Mouse (Mus musculus) kidney, adult 8-10 months (tissue): Measurements from ENCODE around the gene Cep152.

Experiments
- DNase-seq, 2 experiments: peaks; one replicate each; pipeline ENCODE4 v3.0.0; 2022

Gene Cep152

DNA sequence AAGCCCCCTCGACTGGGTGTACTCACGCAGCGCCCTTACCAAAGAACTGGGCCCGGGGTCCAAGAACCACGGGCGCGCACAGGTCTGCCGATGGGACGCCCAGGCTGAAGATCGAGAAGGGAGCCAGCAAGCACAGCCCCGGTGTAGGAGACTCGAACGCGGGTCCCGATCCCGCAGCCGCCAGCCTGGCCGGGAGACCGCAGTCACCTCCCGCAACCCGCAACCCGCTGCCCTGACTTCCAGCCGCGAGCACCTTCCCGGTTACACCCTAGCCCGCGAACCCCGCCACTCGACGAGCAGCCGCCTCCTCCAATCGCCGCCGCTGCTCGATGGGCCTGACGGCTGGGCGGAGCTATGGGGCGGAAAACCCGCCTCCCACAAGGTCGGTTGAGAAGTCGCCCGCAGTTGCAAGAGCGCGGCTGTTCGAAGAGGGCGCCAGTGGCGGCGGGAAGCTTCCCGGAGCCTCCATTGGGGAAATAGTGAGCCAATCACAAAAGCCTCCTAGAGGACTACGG, at the start of gene Cep152:
Gene Cep152 (minus strand): TSS at position 277 of the 515 bp plus-strand sequence.
- peak; percentile 98 to 99 for DNase-seq

DNA sequence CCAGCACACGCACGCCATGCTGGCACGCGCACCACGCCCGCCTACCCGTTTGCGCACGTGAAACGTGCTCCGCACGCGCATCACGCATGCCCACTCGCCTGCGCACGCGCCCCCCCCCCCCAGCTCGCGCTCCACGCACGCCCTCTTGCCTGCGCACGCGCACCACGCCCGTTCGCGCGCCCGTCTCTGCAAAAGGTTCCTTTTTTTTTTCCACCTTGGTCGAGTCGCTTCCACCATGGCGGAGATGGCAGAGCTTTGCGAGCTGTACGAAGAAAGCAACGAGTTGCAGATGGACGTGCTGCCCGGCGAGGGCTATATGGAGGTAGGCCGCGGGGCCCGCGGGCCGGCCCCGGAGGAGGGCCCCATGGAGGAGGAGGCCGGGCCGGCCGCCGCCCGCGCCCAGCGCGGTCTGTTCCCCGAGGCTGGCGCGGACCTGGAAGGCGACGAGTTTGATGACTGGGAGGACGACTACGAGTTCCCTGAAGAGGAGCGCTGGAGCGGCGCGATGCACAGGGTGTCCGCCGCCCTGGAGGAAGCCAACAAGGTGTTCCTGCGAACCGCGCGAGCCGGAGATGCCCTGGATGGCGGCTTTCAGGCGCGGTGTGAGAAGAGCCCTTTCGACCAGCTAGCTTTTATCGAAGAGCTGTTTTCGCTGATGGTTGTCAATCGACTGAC, 48.2 kb upstream of the Cep152 start, which contains the start of gene Eid1:
Gene Eid1 (plus strand): TSS at position 139 of the 675 bp plus-strand sequence.
- DNase-seq: peak; percentile 52 to 69

DNA sequence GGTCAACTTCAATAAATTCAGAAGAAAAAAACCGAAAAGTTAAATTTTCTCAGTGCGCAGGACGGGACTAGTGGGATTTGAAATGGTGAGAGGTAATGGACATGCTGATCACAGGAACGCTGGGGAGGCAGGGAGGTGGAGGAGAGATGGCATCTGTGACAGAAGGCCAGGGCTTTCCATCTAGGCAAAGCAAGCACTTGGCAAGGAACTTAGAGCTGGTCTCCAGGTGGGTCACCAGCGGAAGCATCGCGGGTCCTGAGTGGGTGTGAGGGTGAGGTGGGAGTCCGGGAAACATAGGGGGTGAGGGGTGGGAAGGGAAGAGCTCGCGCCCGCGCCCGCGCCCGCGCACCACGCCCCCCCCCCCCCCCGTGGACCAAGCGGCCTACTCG, 47.6 kb upstream of the Cep152 start:
- DNase-seq: no peak

DNA sequence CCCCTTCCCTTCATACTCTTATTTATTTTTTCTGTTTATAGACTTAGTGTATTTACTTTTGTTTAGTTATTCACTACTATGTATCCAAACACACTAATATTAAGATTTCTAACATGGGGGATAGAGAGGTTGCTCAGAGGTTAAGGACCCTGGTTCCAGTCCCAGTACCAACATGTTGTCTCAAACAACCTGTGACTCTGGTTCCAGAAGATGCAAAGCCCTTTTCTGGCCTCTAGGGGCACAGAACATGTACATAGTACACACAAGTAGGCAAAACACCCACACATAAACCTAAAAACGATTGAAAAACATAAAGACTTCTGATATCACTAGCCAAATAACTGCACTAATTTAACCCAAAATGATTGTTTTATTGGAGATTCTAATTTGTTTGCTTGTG, 45.9 kb upstream of the Cep152 start:
- DNase-seq: no peak

DNA sequence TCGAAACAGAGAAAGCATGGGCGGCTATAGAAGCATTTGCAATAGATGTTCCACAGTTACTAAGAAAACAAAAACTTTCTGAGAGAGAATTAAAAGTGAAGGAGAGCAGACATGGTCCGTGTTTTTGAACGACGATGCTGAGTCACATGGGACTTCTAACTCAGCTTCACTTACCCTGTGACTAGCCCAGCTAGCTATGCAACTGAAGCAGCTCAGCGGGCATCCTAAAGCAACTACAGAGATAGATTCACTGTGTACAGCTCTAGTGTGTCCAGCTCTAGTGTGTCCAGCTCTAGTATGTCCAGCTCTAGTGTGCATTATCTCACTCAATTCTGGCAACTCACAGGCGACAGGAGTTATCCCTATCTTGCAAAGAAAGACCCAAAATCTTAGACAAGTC, 42.8 kb upstream of the Cep152 start:
- DNase-seq: no peak

DNA sequence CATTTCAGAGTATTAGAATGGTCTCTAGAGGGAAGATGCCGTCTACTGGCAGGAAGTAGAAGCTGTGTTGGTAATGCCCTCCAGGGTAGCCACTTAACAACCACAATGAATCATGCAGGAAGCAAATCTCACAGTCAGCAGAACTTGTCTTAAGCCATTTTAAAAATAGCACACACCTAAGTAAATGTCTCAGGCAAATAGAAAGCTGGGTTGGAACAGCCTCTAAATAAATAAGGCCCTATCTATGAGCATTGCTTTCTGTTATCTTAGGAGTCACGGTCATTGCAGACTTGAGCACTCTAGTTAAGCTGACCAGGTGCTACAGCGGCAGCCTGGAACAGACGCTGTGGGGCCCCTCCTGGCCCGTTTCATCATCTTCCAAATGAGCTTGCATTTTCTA, 42.3 kb upstream of the Cep152 start:
- no peak for DNase-seq

DNA sequence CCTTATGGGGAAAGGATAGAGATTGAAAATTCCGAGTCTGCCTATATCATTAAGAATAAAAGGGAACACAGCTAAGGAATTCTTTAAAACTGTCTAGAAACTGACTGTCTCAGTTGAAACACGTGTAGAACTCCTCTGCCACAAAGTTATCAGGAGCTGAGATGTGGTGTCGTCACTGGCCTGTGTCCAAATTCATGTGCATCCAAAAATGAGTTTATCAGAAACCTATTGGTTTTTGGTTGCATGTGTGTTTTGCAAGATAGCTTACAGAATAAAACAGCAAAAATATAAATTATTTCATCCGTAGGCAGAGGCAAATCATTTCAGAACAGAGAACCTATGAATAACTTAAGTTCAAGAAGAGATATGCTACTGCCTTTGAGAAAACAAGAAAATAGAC, 41.8 kb upstream of the Cep152 start:
- no peak for DNase-seq

DNA sequence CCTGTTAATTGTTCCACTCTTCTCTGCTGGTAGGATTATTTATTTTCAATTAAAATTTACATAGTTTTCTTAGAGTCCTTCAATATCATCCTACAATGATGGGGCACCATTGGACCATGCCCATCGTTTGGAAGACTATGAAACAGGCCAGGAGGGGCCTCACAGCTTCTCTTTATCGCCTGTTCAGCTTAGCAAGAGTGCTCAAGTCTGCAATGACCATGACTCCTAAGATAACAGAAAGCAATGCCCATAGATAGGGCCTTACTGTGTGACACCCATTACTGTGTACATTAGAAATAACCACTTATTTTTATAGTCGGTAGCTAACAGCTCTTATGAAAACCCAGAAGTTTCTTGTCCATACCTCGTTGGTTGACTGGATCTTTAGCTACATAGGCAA, 41.0 kb upstream of the Cep152 start:
- DNase-seq: no peak

DNA sequence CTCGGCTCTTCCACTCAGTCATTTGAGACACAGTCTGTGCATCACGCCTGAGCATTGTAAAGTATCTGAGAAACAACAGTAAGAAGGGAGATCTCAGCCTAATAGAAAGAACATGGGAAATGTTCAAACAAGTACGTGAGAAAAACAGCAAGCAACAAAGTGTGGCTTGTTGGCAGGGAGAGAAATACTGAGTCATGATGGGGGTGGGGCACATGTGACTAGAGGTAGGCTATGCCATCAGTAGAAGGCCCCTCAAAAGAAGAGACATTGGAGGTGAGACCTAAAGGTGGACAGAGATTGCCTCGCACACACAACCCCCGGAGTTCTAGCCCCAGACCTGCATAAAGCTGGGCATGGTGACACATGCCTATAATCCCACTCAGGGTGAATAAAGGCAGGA, 40.3 kb upstream of the Cep152 start:
- no peak for DNase-seq

DNA sequence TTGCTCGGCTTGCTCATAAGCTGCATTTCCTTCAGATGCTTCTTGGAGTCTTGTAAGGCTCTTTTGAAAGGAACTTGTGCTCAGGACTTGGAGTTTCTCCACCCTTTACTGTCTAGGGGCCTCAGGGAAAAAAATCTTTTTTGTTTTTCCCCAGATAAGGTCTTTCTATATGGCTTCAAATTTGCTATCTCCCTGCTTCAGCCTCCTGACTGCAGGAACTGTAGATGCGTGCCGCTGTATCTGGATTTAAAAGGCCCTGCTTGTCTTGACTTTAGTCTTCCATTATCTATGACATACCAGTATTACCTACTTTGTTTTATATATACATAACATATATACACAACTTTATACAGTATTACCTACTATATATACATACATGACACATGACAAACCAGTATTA, 37.6 kb upstream of the Cep152 start:
- DNase-seq: no peak

DNA sequence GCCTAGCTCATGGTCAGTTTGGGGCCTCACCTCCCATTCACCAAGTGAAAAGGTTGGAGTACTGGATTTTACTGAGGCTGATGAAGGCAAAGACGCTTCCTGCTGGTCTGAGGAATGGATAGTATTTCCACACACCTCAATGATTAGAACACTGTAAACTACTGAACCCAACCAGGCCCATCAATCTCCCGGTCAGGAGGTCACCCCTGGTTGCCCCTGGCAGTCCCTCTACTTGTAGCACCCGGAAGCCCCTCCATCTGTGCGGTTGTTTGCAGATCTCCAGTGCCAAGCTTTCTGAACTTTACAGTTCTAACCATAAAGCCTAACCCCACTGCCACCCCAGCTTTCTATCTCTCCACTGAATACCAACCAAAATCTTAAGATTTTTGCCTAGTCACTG, 36.2 kb upstream of the Cep152 start:
- no peak for DNase-seq

DNA sequence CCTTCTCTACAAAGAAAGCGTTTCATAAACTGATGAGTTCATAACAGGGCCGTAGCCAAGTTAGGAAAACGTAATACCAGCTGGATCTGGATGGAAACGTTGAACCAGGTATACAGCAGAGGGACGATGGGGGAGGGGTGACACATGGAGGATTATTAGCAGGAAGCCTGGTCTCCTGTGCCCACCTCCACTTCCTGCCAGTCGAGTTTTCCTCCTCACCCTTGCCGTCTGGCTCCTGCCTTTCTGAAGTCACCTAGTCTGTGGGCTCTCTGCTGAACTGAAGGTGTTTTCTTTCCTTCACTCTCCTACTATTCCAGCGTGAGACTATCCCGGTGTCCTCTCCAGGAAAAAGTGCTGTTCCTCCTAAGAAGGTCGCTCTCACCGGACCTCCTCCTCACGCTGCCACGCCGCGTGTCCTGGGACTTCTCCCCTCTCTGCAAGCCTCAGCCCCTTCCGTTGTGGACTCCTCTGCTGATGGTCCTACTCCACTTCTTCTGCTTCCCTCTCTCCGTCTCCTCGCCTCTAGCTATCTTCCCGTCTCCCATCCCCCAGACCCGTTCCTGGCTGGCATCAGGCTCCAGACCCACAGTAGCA, 35.7 kb upstream of the Cep152 start:
- DNase-seq: no peak

DNA sequence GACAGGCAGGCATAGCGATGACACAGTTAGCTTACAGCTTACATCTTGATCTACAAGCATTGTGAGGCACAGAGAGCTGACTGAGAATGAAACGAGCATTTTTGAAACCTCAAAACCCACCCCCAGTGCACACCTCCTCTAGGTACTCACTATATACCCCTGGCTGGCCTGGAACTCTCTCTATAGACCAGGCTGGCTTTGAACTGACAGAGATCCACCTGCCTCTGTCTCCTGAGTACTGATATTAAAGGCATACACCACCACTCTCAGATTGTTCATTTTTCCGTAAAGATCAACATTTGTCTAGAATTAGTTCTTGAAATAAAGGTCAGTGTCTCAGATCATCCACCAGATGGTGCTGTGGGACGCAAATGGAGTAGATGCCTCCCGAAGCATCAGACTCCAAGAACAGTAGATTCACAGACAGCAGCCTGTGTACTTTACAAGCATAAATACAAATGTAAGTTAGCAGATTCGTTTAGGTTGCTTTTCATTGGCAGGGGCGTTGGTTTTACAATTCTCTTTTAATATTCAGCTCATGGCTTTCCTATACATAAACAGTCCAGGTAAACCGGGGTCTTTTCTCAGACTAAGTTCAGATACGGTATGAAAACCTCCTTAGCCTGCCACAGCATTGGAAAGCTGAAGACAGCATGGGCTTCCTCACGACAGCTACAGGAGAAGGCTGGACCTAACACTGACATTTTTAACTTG, 35.1 kb upstream of the Cep152 start:
- DNase-seq: peak; percentile 49 to 54

DNA sequence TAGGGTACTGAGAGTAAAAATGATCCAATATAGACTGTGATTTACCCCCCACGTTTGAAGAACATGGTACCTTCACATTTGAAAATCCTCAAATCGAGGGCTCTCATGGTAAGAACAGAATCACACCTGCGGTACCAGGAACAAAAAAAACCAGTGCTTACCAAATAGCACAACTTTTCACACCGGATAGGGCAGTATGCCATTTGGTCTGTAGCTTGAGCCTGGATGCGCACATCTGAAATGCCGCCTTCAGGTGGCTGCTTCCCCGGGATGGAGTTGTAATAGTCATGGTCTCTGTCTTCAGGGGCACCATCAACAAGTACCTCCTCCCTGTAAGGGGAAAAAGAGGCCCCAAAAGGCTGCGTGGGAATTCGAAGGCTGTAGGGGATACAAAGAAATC, 30.5 kb upstream of the Cep152 start:
- DNase-seq: no peak

DNA sequence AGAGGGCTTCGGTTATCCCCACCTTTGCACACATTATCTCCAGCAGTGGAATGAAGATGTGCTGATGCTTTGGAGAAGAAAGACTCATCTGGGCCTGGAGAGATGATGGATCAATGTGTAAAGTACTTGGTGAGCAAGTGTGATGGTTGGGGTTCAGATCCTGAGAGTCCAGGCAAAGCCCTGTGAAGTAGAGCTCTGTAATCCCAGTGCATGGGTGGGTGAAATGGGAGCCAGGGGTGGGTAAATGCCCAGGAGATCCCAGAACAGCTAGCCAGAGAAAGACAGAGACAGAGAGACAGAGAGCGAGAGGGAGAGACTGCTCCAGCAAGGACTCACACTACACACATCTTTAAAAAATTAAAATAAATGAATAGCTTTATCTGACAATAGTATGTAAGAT, 28.4 kb upstream of the Cep152 start:
- DNase-seq: no peak

DNA sequence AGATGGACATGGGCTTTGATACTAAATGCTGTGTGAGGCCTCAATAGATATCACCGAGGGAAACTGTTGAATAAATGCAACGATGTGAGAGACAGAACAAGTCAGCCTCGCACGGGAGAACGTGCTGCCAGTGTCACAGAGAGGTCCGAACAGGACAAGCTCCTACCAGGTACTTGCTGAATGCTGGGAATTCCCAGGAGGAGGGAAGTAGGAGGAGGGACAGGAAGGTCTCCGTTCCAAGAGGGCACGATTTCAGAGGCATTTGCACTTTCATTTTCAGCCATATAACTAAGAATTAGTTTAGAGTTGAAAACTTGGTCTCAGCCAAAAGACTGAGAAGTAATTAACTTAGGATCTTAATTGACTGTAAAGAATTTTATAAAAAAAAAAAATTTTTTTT, 26.6 kb upstream of the Cep152 start:
- DNase-seq: peak in 1 of 2 experiments; percentile 16

DNA sequence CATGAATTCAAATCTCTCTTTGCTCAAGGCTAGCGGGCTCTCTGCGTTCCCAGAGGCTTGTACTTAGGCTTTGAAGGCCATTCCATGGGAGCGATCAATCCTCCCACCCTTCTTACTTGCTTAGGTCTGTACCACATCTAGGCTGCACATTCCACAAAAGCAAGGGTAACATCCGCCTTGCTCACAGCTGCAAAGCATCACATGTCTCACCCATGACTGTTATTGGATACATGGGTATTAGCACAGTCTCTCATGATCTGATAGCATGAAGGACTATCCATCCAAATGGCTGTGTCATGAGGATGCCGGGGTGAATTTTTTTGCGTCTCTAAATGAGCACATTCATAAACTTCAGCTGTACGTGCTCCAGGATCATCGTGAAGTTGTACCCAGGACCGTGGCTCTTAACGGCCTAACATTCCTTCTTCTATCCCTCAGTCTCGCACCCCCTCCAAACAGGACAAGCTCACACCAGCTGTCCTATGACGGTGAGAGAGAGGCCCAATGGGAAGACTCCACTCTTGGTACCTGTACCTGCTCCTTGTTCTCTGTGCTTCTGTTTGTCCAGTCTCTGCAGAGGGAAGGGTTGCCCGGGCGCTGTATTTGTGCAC, 25.9 kb upstream of the Cep152 start:
- no peak for DNase-seq

DNA sequence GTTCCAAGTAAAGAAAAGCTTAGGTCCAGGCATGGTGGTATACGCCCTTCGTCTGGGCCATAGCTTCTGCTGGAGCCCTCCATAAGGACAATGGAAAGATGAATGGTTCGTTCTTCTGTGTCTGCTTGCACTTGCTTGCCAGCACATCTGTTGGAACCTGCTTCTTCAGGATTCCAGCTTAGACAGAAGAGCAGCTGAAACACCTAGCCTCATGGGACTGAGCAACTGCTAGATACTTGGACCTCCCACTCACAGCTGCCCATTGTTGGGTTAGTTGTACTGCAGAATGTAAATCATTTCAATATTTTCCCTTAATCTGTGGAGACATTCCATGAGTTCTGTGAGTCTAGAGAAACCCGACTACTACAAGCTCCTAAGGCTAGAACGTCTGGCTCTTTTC, 25.1 kb upstream of the Cep152 start:
- no peak for DNase-seq

DNA sequence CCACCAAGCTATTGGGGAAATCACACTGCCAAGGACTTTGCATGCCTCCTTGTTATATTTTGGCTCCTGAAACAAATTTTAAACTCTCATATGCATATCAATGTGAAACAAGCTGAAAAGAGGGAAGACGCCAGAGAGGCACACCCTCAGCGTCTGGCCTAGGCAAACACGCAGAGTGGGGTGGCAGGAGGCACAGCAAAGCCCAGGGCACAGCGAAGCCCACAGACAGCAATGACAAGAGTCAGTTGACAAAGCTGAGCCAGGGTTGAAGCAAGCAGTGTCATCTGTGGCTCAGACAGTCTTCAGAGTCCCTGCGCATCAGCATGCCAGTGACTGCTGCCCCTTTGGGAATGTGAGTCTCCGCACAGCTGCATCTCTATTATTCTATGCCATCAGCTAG, 20.0 kb upstream of the Cep152 start:
- DNase-seq: no peak

DNA sequence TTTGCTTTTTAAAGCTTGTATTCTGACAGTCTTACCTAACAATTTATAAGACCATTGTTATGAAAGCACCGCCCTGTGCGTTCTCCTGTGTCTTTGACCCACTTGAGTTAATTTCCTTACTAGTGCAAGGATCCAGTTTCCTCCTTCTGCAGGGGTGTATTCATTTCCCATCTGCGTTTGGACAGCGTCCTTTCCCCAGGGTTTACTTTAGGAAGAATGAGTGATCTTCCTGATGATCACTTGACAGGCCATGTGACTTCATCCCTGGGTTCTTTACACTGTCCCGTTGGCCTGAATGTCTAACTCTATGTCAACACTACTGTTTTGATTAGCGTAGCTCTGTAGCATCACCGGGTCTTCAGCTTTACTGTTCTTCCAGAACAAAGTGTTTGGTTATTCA, 12.4 kb upstream of the Cep152 start:
- no peak for DNase-seq

DNA sequence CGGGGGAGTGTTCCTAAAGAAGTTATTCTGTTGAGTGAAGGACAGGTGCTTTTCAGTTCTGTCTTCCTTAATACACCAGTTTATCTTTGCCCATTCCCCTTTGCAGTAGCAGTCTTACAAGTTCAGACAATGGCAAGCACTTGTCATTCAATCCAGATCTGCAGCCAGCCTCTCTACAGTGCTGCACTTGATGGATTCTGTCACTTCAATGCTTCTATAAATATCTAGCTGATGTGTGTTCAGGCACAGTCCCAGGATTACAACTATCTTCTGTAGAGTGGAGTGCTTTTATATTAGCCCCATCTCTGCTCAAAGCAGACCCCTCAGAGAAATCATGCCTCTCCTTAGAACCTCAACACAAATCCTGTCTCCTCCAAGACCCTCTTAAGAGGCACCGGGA, 5.1 kb upstream of the Cep152 start:
- DNase-seq: no peak

DNA sequence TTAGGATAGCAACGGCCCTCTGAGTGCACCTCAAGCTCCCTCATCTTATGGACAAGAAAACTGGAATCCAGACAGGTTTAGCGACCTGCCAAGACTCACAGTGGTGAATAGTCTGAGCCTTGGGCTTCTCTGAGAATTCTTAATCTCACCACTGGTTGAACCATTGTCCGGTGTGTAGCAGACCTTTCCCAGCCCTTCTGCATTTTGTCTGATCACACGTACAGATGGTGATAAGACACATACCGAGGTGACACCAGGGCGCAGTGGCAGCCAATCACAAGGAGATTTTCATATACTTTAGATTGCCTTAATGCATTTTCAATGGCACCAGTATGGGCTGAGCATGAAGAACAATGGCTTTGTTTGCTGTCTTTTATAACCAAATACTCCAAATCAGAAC, 3.6 kb upstream of the Cep152 start:
- DNase-seq: no peak

DNA sequence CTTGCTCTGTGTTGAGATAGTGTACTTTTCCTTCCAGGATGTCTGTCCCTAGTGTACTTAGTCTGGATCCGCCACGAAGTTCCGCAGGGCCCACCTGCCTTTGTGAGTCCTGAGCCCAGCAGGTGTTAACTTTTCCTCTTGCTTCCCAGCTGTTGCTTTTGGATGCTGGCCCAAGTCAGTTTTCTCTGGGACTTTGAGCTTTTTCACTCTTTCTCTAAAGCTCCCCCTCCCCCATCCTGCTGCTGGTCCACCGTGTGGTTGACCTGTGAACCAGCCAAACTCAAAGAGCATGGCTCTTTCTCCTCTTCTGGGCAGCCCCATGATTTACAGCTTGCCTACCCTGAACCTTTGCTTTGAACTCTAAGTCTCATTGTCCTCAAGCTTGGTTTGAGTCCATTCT, 1.6 kb upstream of the Cep152 start:
- peak; percentile 75 to 80 for DNase-seq
